Mouse (Mus musculus) urinary bladder, postnatal 10 days (tissue): ENCODE measurements around the gene Batf2.
"Not testable (repeated sequence)": the region's sequence is repeated elsewhere in the genome, so short reads cannot be mapped to it uniquely, and the experiment has no call there.

ENCODE experiments used
- DNase-seq: peaks from one replicate; pipeline ENCODE4 v3.0.0; 2022; ENCODE audit warnings: low spot score

Batf2 gene

GRCm38 (mm10) chr19:6140678-6141393 lies at the start of gene Batf2:
TSS of gene Batf2 (plus strand) at chr19:6140983.
- DNase-seq = peak; percentile 68

DNA sequence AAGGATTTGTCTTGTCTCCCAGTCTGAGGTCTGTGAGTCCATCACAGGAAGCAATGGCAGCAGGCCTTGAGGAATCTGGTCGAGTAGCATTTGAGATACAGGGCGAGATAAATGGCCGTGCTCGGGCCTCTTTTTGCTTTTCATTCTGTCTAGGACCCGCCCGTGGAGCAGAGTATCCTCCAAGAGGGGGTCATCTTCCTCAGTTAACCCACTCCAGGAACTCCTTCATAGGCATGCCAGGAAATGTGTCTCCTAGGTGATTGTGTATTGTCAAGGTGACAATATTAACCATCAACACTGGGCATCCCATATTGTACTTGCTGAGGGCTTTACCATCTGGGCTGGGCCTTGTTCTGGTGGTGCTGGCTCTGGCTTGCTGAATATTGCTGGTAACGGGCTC lies 46.7 kb upstream of the Batf2 start, which contains the start of gene AC131692.1:
AC131692.1 (plus strand) TSS at position 301 of the 400 bp plus-strand sequence.
- DNase-seq = no peak

GRCm38 (mm10) chr19:6097847-6098246 lies 42.9 kb upstream of the Batf2 start:
- DNase-seq = no peak

- no peak for DNase-seq
These were observed 39.6 kb upstream of the Batf2 start for GRCm38 (mm10) chr19:6101186-6101585.

- no peak for DNase-seq
These were observed 38.5 kb upstream of the Batf2 start for GRCm38 (mm10) chr19:6102169-6102853.

DNA sequence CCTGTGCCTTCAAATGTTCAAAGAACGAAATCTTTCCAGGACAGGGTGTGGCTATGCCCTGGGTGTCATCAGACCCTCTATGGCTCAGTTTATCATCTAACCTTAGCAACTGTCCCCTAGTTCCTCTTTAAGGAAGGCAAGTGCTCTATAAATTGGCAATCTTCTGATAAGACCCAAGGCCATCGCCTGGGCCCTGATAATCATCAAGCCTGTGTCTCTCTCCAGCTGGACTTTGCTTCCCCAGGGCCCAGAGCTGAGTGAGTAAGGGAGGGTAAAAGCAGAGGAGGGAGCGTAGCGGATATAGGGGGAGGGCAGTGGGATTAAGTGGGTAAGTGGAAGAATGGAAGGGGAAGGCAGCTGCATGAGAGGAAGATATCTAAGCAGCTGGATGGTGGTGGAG lies 36.3 kb upstream of the Batf2 start:
- DNase-seq = no peak

- DNase-seq = no peak
These were observed 35.2 kb upstream of the Batf2 start, which contains the start of gene Naaladl1 for GRCm38 (mm10) chr19:6105586-6105985. TSS of gene Naaladl1 (plus strand) at chr19:6105782.

- no peak for DNase-seq
These were observed 27.7 kb upstream of the Batf2 start for GRCm38 (mm10) chr19:6113116-6113515.

DNA sequence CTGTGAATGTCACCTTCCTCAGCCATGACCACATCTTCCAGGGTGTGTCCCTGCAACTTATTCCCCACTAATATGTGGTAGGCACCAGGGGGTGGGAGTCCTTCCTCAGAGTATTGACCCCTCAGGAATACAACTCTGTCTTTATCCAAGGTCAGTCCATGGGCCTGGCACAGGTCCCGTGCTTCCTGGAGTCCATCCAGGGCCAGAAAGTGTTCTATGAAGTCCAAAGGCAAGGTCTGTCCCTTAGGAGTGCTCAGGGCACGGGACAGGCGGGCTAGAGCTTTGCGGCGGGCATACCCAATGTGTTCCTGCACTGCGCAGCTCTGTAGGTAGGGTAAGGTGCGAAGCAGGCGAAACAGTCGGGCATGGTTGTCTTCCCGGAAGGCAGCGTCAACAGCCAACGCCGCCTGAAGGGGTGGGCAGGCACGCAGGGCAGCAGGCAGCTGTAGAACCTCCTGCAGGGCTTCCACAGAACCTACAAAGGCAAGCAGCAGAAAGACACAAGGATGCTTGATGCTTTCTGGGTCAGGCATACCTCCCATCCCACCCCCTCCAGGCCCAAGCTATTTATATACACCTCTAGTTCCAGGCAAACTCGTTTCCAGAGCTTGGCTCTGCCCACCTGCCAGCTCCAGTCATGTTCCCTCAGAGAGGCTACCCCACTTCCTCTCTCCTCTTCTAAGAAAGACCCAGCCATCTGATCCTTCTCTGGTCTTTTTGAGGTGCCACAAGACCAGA lies 24.5 kb upstream of the Batf2 start:
- DNase-seq = no peak

GRCm38 (mm10) chr19:6117346-6117985 lies 23.3 kb upstream of the Batf2 start:
- DNase-seq = no peak

DNA sequence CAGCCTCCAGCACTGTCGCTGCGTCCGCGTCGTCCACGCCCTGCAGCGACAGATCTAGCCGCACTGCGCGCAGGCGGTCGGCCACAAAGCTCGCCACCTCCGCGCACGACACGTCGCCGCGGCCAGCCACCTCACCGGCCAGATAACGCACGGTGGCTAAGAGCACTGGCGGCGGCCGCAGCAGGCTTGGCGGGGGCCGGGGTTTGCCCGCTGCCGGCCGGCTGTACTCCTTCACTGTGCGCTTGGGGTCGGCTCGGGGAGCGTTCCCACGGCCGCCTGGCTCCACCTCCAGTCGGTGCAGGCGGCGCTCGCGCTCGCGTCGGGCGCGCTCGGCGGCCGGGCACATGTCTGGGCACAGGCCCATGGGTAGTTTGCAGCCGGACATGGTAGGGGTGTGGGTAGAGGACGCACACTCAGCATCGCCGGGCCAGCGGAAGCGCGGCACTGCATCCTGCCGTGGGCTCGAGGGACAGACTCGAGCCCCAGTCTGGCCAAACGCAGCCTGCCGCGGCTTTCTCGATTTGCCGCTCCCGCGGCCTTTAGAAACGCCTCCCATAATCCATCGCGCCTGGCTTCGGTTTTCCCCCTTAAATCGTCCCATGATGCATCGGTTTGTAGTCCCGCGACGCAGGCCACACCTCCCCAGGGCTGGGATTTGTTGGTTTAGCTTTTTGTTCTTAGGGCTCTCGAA lies 22.7 kb upstream of the Batf2 start, which contains the start of gene Sac3d1:
Sac3d1 (minus strand) TSS at position 665 of the 691 bp plus-strand sequence.
- DNase-seq = no peak

DNA sequence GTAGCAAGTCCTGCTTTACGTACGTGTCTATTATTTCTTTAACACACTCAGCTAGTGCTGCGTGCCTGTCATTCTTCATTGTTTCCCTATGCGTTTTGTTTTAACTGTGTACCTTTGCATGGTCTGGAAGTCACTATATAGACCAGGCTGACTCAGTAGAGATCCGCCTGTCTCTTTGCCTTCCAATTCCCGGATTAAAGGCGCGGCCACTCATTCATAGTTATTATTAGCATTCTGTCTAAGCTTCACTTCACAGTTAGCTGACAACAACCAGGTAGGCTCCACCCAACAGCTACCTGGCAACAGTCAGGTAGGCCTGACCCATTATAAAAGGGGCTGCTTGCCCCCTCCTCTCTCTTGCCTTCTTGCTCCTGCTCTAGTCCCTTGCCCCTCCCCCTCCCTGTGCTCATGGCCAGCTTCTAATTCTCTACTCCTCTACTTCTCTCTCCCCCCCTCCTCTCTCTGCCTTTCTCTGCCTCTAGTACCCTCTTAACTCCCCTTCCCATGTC lies 22.1 kb upstream of the Batf2 start:
- DNase-seq = no peak

DNA sequence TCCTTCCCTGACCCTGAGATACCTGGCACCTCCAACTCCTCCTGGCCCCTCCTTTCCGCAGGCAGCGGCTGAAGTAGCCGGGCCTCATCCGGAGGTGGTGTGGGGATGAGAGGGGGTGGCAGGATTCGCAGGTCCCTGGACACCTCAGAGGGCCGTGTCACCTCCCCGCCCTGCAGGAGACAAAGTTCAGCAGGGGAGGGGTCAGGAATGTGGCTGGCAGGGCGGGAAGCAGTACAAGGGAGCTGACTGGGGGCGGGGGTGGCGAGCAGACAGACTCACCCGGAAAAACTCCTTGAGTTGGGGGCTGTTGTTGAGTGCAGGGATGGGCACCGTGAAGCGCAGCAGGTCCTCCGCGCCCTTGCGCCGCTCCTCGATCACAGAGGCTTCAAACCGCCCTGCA lies 19.0 kb upstream of the Batf2 start:
- DNase-seq = no peak

DNA sequence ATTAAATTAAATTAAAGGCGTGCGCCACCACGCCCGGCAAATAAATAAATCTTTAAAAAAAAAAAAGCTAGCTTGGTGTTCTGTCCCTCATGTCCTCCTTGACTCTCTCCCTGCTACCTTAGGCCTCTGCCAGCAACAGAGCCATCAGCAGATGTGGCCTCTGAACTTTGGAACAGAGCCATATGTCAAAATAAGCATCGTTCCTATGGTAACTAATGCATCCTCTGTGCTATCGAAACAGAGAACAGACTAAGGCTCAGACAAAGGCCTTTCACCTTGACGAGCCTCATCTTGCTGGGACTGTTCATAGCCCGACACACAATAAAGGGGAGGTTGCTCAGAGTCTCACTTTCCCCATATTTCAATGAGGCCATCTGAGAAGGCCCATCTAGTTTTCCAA lies 17.5 kb upstream of the Batf2 start:
- no peak for DNase-seq

DNA sequence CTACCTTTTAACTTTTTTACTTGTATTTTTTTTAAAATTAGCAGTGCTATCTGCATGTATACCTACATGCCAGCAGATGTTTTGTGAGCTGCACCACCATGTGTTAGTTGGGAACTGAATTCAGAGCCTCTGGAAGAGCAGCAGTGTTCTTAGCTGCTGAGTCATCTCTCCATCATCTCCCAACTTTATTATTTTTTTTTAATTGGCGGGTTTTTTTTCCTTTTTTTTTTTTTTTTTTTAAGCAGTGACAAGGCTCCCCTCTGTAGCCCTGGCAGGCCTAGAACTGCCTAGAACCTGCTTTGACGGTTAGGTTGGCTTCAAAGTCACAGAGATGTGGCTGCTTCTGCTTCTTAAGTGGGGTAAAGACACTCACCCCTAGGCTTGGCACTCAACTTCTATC lies 15.9 kb upstream of the Batf2 start:
- no peak for DNase-seq

GRCm38 (mm10) chr19:6126289-6126688 lies 14.5 kb upstream of the Batf2 start:
- no peak for DNase-seq

DNA sequence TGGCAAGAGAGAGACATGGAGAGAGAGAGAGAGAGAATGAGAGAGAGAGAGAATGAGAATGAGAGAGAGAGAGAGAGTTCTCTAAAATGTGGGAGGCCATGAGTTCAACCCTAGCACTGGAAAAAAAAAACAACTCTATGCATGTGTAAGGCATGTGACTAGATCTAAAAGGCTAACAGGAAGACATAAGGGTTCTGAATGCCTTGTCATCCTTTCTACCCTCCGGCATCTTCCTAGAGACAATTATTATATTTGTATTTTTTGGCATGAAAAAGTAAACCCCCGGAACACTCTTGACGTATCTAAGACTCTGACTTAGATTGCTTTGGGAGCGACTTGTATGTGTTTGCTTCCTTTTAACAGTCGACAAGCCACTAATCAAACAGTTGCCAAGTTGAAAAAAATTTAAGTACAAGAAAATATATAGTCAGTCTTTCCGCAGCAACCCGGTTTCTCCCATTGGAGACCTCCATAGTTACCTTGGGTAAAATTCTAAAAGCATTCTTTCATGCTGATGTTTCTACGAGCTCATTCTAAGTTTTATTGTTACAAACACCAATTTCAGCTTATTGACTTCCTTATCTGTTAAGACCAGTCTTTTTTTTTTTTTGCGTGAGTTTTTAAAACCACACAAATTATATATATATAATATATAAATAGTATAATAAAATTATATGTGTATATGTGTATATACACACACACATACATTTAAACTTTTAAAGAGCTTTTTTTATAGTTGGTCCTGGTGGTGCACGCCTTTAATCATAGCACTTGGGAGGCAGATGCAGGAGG lies 13.8 kb upstream of the Batf2 start:
- DNase-seq = no peak

DNA sequence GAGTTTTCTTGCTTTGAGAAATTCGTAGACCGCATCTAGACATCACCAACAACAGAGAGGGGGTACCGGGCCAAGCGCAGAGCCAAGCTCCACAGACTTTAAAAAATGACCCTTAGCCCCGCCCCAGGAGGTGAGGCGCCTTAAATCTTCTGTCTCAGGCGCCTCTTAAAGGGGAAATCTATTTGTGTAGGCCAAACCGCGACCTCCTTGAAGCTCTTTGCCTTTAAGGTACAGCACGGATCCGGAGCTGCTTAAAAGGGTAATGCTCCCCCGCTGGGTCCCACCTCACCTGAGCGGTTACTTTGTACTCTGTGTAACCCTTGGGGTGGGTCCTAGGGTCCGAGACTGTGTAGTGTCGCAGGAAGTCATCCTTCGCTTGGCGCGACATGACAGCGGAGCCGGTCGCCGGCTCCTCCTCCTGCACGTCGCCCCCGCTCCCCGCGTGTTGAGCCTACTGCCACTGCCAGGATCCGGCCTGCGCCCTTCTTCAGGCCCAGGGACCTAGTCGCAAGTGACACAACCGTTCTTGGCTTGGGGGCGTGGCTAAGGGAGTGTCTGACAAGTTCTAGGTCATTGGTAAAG lies 12.9 kb upstream of the Batf2 start, which contains the start of gene Snx15:
Snx15 (minus strand) TSS at position 545 of the 582 bp plus-strand sequence.
- peak; percentile 71 for DNase-seq

GRCm38 (mm10) chr19:6130414-6131128 lies 10.2 kb upstream of the Batf2 start:
- DNase-seq = not testable (repeated sequence)
